Mouse (Mus musculus): ENCODE measurements around the gene Bbx.

GRCm38 (mm10) chr16:50230624-50231023 is 201.6 kb downstream of the Bbx start:
- TF ChIP-seq CTCF (IDR thresholded peaks at IDR 0.05; ENCODE audit: borderline replicate concordance, extremely low read depth, insufficient read depth, insufficient read length): no peak
- no peak for TF ChIP-seq POLR2A (IDR thresholded peaks at IDR 0.05; ENCODE audit: borderline replicate concordance, extremely low read depth, insufficient read depth, insufficient read length, poor library complexity, severe bottlenecking)
